Mouse (Mus musculus): ENCODE measurements at regions not wholly inside any gene's neighbourhood (a gene's known extent, or its start where the extent isn't known, plus 50 kb on each side); places are given as distances from the start of the nearest gene placed in this dataset.

- TF ChIP-seq POLR2A (IDR thresholded peaks at IDR 0.05; ENCODE audit: extremely low read depth, insufficient read depth, low read length) (no peak), CTCF (IDR thresholded peaks at IDR 0.05; ENCODE audit: low read depth, low read length) (no peak)
Observed at GRCm38 (mm10) chr3:19755136-19755535, 126.7 kb upstream of the 1700064H15Rik start.

All from liver, adult 2 months (tissue).